Mouse (Mus musculus) hindbrain, embryonic 14.5 days (tissue): Measurements from ENCODE around the gene Olfr1286. TPM values are rescaled to one million over a fixed set of nuclear protein-coding genes. Genes with fewer than 3 reads are reported as not detected.

Experiments
- ATAC-seq: fragments of 200-750 bp; cut with Nextera tagmentation; 2 replicates; pipeline ENCODE4 v1.8.0; 2017; ENCODE audit warnings: moderate number of reproducible peaks, mild to moderate bottlenecking, moderate TSS enrichment, moderate library complexity; ENCODE audit not compliant: low FRiP score
- DNase-seq: peaks from one replicate; pipeline ENCODE4 v3.0.0-alpha.2; 2015; ENCODE audit warnings: low spot score
- H3K27ac ChIP-seq: fragments of 300-500 bp; sonication (generic); 2 replicates; pipeline ENCODE4 v1.5.1; 2014; ENCODE audit warnings: mild to moderate bottlenecking, moderate library complexity
- H3K27me3 ChIP-seq: fragments of 300-500 bp; sonication (generic); 2 replicates; pipeline ENCODE4 v1.6.1; 2014; ENCODE audit warnings: mild to moderate bottlenecking, low read length, mixed read lengths; ENCODE audit not compliant: control insufficient read depth, insufficient read depth
- H3K36me3 ChIP-seq: fragments of 300-500 bp; sonication (generic); replicated peaks from 2 replicates; pipeline ENCODE4 v1.6.1; 2014; ENCODE audit not compliant: control insufficient read depth, insufficient read depth
- H3K4me1 ChIP-seq: fragments of 300-500 bp; sonication (generic); replicated peaks from 2 replicates; pipeline ENCODE4 v1.6.1; 2014; ENCODE audit warnings: antibody characterized with exemption, low read length, mixed read lengths; ENCODE audit not compliant: control insufficient read depth, insufficient read depth
- H3K4me2 ChIP-seq: fragments of 300-500 bp; sonication (generic); replicated peaks from 2 replicates; pipeline ENCODE4 v1.6.1; 2014; ENCODE audit warnings: mild to moderate bottlenecking, moderate library complexity
- H3K4me3 ChIP-seq: fragments of 300-500 bp; sonication (generic); replicated peaks from 2 replicates; pipeline ENCODE4 v1.5.1; 2014; ENCODE audit warnings: mild to moderate bottlenecking, low read length
- H3K9ac ChIP-seq: fragments of 300-500 bp; sonication (generic); 2 replicates; pipeline ENCODE4 v1.6.1; 2014
- H3K9me3 ChIP-seq: fragments of 300-500 bp; sonication (generic); 2 replicates; pipeline ENCODE4 v1.6.1; 2016; ENCODE audit warnings: low read length; ENCODE audit not compliant: control insufficient read depth
- WGBS: fragments of 180-500 bp; shearing (Covaris S2); extraction: QIAGEN DNeasy Blood & Tissue Kit; methylation state at CpG from one replicate; pipeline ENCODE4 v1.1.7; 2014; 5-methylcytosine and 5-hydroxymethylcytosine counted together
- polyA plus RNA-seq: library from polyadenylated mRNA; unstranded; fragments of >200 nt; fragmentation: Nextera tagmentation; extraction: Ambion mirVana; gene quantifications from 2 replicates; pipeline ENCODE4 v1.2.1, GENCODE M21; 2014

The Olfr1286 gene
- not detected in 2 replicates for polyA plus RNA-seq

DNA sequence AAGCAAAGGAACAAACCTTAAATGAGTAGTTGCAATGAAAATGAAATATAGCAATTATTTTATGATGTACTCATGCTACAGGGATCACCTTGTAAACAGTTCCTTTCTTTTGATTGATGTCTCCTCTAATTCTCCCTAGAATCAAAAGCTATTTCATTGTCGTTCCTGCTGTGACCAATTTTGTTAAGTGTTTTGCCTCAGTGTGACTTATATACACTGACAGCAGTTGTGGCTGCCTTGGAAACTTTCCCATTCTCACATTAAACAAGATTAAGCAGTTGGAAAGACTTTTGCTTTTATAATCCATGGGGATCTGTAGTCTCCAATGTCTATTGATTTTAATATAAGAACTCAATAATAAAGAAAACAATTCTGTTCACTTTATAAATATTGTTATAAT lies at the start of gene Olfr1286:
Gene Olfr1286 (minus strand): TSS at position 185 of the 400 bp plus-strand sequence.
- no peaks in the 10 kb centered on the region for H3K27me3 ChIP-seq
- no peak within 1 kb of the TSS for H3K27ac ChIP-seq
- 43% methylated on average over 1 of the region's 1 CpGs for WGBS
- no peak within 1 kb of the TSS for H3K9ac ChIP-seq
- DNase-seq: no peak
- no peaks in the 10 kb centered on the region for H3K36me3 ChIP-seq
- no peak for ATAC-seq
- H3K4me2 ChIP-seq: no peak within 1 kb of the TSS
- no peaks in the 10 kb centered on the region for H3K9me3 ChIP-seq
- H3K4me1 ChIP-seq: no peaks in the 10 kb centered on the region
- no peak within 1 kb of the TSS for H3K4me3 ChIP-seq

- DNase-seq (no peak), ATAC-seq (no peak)
- H3K27ac ChIP-seq: no peak within 1 kb of the TSS
- H3K9me3 ChIP-seq: no peaks in the 10 kb centered on the region
- no peaks in the 10 kb centered on the region for H3K27me3 ChIP-seq
- WGBS: 90% methylated on average over 1 of the region's 1 CpGs
- H3K4me2 ChIP-seq: no peak within 1 kb of the TSS
- H3K9ac ChIP-seq: no peak within 1 kb of the TSS
- no peaks in the 10 kb centered on the region for H3K36me3 ChIP-seq
- no peaks in the 10 kb centered on the region for H3K4me1 ChIP-seq
- no peak within 1 kb of the TSS for H3K4me3 ChIP-seq
Observed at GRCm38 (mm10) chr2:111448842-111449241, 25.9 kb upstream of the Olfr1286 start, which contains the start of gene Olfr1287. TSS of gene Olfr1287 (plus strand) at chr2:111449142.

GRCm38 (mm10) chr2:111375222-111375621 lies 47.7 kb downstream of the Olfr1286 start, which contains the start of gene Olfr1284:
TSS of gene Olfr1284 (plus strand) at chr2:111375522.
- Histone ChIP-seq H3K9ac (no peak within 1 kb of the TSS), H3K4me2 (no peak within 1 kb of the TSS), H3K27ac (no peak within 1 kb of the TSS), H3K27me3 (no peaks in the 10 kb centered on the region), H3K9me3 (no peaks in the 10 kb centered on the region), H3K4me1 (no peaks in the 10 kb centered on the region), H3K4me3 (no peak within 1 kb of the TSS), H3K36me3 (no peaks in the 10 kb centered on the region)
- 89% methylated on average over 1 of the region's 1 CpGs for WGBS
- ATAC-seq: no peak
- DNase-seq: no peak

Other genes starting within 250 kb of the Olfr1286 start
- gene 4930430A15Rik, start 193.5 kb downstream of the Olfr1286 start, polyA plus RNA-seq: not detected in 2 replicates
- not detected in 2 replicates for gene Olfr1275, start 187.8 kb downstream of the Olfr1286 start, polyA plus RNA-seq
- not detected in 2 replicates for gene Olfr1276, start 168.6 kb downstream of the Olfr1286 start, polyA plus RNA-seq
- not detected in 2 replicates for gene Olfr1277, start 149.0 kb downstream of the Olfr1286 start, polyA plus RNA-seq
- gene Olfr1278, start 133.0 kb downstream of the Olfr1286 start, polyA plus RNA-seq: not detected in 2 replicates
- not detected in 2 replicates for gene Olfr1279, start 122.5 kb downstream of the Olfr1286 start, polyA plus RNA-seq
- gene Olfr1280, start 109.1 kb downstream of the Olfr1286 start, polyA plus RNA-seq: not detected in 2 replicates
- gene Olfr1281, start 96.6 kb downstream of the Olfr1286 start, polyA plus RNA-seq: not detected in 2 replicates
- not detected in 2 replicates for gene Olfr1282, start 87.0 kb downstream of the Olfr1286 start, polyA plus RNA-seq
- gene Olfr1283, start 56.3 kb downstream of the Olfr1286 start, polyA plus RNA-seq: not detected in 2 replicates
- gene Olfr1284, start 47.6 kb downstream of the Olfr1286 start, polyA plus RNA-seq: not detected in 2 replicates
- not detected in 2 replicates for gene Olfr1287, start 26.0 kb upstream of the Olfr1286 start, polyA plus RNA-seq
- gene Olfr1288, start 51.0 kb upstream of the Olfr1286 start, polyA plus RNA-seq: not detected in 2 replicates
- not detected in 2 replicates for gene Olfr1289, start 57.7 kb upstream of the Olfr1286 start, polyA plus RNA-seq
- gene Olfr1290, start 70.7 kb upstream of the Olfr1286 start, polyA plus RNA-seq: not detected in 2 replicates
- gene Olfr1291-ps1, start 74.1 kb upstream of the Olfr1286 start, polyA plus RNA-seq: not detected in 2 replicates
- gene Olfr1293-ps, start 102.1 kb upstream of the Olfr1286 start, polyA plus RNA-seq: not detected in 2 replicates
- not detected in 2 replicates for gene Olfr1294, start 117.2 kb upstream of the Olfr1286 start, polyA plus RNA-seq
- gene Olfr1295, start 146.6 kb upstream of the Olfr1286 start, polyA plus RNA-seq: not detected in 2 replicates
- not detected in 2 replicates for gene Olfr1297, start 203.4 kb upstream of the Olfr1286 start, polyA plus RNA-seq
- gene Olfr1298, start 226.1 kb upstream of the Olfr1286 start, polyA plus RNA-seq: not detected in 2 replicates
- gene Olfr1299, start 238.3 kb upstream of the Olfr1286 start, polyA plus RNA-seq: not detected in 2 replicates